Mouse (Mus musculus): Measurements from ENCODE around the gene Runx1. TPM values are rescaled to one million over a fixed set of nuclear protein-coding genes. Genes with fewer than 3 reads are reported as not detected.

Runx1 gene
- polyA plus RNA-seq, 1 experiment from 2014 or later = 1.7 TPM

GRCm38 (mm10) chr16:92645423-92646115 lies 180.4 kb downstream of the Runx1 start:
- peak overlapping the region; percentile 4; the same call in 1 of the 2 replicates for H3K27ac ChIP-seq
- no peak for ATAC-seq (replicated peaks; ENCODE audit: insufficient number of reproducible peaks, insufficient read depth, low FRiP score, low read depth)

GRCm38 (mm10) chr16:92644718-92645422 lies 181.1 kb downstream of the Runx1 start:
- no peak overlapping the region for H3K9ac ChIP-seq

More at GRCm38 (mm10) chr16:92645423-92646115, 180.4 kb downstream of the Runx1 start:
- H3K9me3 ChIP-seq (replicated peaks) = no peaks in the 10 kb centered on the region
- 61% methylated on average over 22 of the region's 22 CpGs for WGBS
- H3K9ac ChIP-seq = no peak overlapping the region
- H3K36me3 ChIP-seq = no peaks in the 10 kb centered on the region
- H3K4me1 ChIP-seq (replicated peaks) = peaks cover 15% of the 10 kb centered on the region
- H3K27me3 ChIP-seq = 0 out of 2 replicates have a peak, but pooled peaks cover 2% of the 10 kb centered on the region
- H3K4me3 ChIP-seq = no peak overlapping the region
- no peak overlapping the region for H3K4me2 ChIP-seq

GRCm38 (mm10) chr16:92644315-92644714 lies 181.6 kb downstream of the Runx1 start:
- H3K4me3 ChIP-seq = no peak overlapping the region
- WGBS = 70% methylated on average over 10 of the region's 10 CpGs
- H3K4me1 ChIP-seq (replicated peaks) = peaks cover 15% of the 10 kb centered on the region
- H3K36me3 ChIP-seq = no peaks in the 10 kb centered on the region
- no peak overlapping the region for H3K4me2 ChIP-seq
- 0 out of 2 replicates have a peak, but pooled peaks cover 2% of the 10 kb centered on the region for H3K27me3 ChIP-seq
- H3K9ac ChIP-seq = no peak overlapping the region
- H3K27ac ChIP-seq = no peak overlapping the region
- no peak for ATAC-seq (replicated peaks; ENCODE audit: insufficient number of reproducible peaks, insufficient read depth, low FRiP score, low read depth)
- no peaks in the 10 kb centered on the region for H3K9me3 ChIP-seq (replicated peaks)

More at GRCm38 (mm10) chr16:92644718-92645422, 181.1 kb downstream of the Runx1 start:
- no peak overlapping the region for H3K27ac ChIP-seq
- peaks cover 15% of the 10 kb centered on the region for H3K4me1 ChIP-seq (replicated peaks)
- H3K4me3 ChIP-seq = no peak overlapping the region
- no peak for ATAC-seq (replicated peaks; ENCODE audit: insufficient number of reproducible peaks, insufficient read depth, low FRiP score, low read depth)
- H3K9me3 ChIP-seq (replicated peaks) = no peaks in the 10 kb centered on the region
- H3K36me3 ChIP-seq = no peaks in the 10 kb centered on the region
- no peak overlapping the region for H3K4me2 ChIP-seq
- 52% methylated on average over 15 of the region's 15 CpGs for WGBS
- 0 out of 2 replicates have a peak, but pooled peaks cover 2% of the 10 kb centered on the region for H3K27me3 ChIP-seq

- Histone ChIP-seq H3K4me3 (no peak overlapping the region), H3K27ac (no peak overlapping the region), H3K4me1 (replicated peaks) (peaks cover 15% of the 10 kb centered on the region), H3K9ac (no peak overlapping the region), H3K4me2 (no peak overlapping the region), H3K36me3 (no peaks in the 10 kb centered on the region), H3K9me3 (replicated peaks) (no peaks in the 10 kb centered on the region), H3K27me3 (0 out of 2 replicates have a peak, but pooled peaks cover 2% of the 10 kb centered on the region)
- ATAC-seq (replicated peaks; ENCODE audit: insufficient number of reproducible peaks, insufficient read depth, low FRiP score, low read depth) = no peak
- WGBS = 83% methylated on average over 8 of the region's 8 CpGs
These were observed 183.7 kb downstream of the Runx1 start for GRCm38 (mm10) chr16:92642283-92642682.

GRCm38 (mm10) chr16:92641053-92641452 lies 184.9 kb downstream of the Runx1 start:
- Histone ChIP-seq H3K36me3 (no peaks in the 10 kb centered on the region), H3K9me3 (replicated peaks) (no peaks in the 10 kb centered on the region), H3K4me2 (no peak overlapping the region), H3K4me3 (no peak overlapping the region), H3K27me3 (0 out of 2 replicates have a peak, but pooled peaks cover 2% of the 10 kb centered on the region), H3K27ac (no peak overlapping the region), H3K4me1 (replicated peaks) (peaks cover 11% of the 10 kb centered on the region), H3K9ac (no peak overlapping the region)
- no peak for ATAC-seq (replicated peaks; ENCODE audit: insufficient number of reproducible peaks, insufficient read depth, low FRiP score, low read depth)
- WGBS = 63% methylated on average over 6 of the region's 6 CpGs

- H3K27me3 ChIP-seq = no peaks in the 10 kb centered on the region
- no peaks in the 10 kb centered on the region for H3K4me1 ChIP-seq (replicated peaks)
- no peak overlapping the region for H3K4me3 ChIP-seq
- WGBS = 78% methylated on average over 8 of the region's 8 CpGs
- ATAC-seq (replicated peaks; ENCODE audit: insufficient number of reproducible peaks, insufficient read depth, low FRiP score, low read depth) = no peak
- H3K9me3 ChIP-seq (replicated peaks) = no peaks in the 10 kb centered on the region
- H3K9ac ChIP-seq = no peak overlapping the region
- no peak overlapping the region for H3K27ac ChIP-seq
- no peak overlapping the region for H3K4me2 ChIP-seq
- H3K36me3 ChIP-seq = no peaks in the 10 kb centered on the region
These were observed 186.9 kb downstream of the Runx1 start for GRCm38 (mm10) chr16:92639093-92639492.

GRCm38 (mm10) chr16:92637033-92637432 lies 188.9 kb downstream of the Runx1 start:
- no peaks in the 10 kb centered on the region for H3K36me3 ChIP-seq
- no peak overlapping the region for H3K4me3 ChIP-seq
- ATAC-seq (replicated peaks; ENCODE audit: insufficient number of reproducible peaks, insufficient read depth, low FRiP score, low read depth) = no peak
- peaks cover 9% of the 10 kb centered on the region for H3K4me1 ChIP-seq (replicated peaks)
- no peak overlapping the region for H3K27ac ChIP-seq
- no peaks in the 10 kb centered on the region for H3K9me3 ChIP-seq (replicated peaks)
- H3K9ac ChIP-seq = no peak overlapping the region
- H3K4me2 ChIP-seq = no peak overlapping the region
- H3K27me3 ChIP-seq = no peaks in the 10 kb centered on the region
- WGBS = 50% methylated on average over 5 of the region's 5 CpGs

GRCm38 (mm10) chr16:92632115-92632763 lies 193.7 kb downstream of the Runx1 start:
- peak; percentile 77 for ATAC-seq (replicated peaks; ENCODE audit: insufficient number of reproducible peaks, insufficient read depth, low FRiP score, low read depth)
- Histone ChIP-seq H3K4me3 (peak overlapping the region; percentile 20), H3K4me2 (peak overlapping the region; percentile 53), H3K36me3 (no peaks in the 10 kb centered on the region), H3K27ac (peak overlapping the region; percentile 56), H3K27me3 (no peaks in the 10 kb centered on the region; the same call in 1 of the 2 replicates), H3K9ac (no peak overlapping the region), H3K4me1 (replicated peaks) (peaks cover 25% of the 10 kb centered on the region), H3K9me3 (replicated peaks) (no peaks in the 10 kb centered on the region)
- WGBS = 10% methylated on average over 11 of the region's 11 CpGs

GRCm38 (mm10) chr16:92631637-92632036 lies 194.3 kb downstream of the Runx1 start:
- 20% methylated on average over 6 of the region's 6 CpGs for WGBS
- Histone ChIP-seq H3K4me2 (peak overlapping the region; percentile 53), H3K9ac (no peak overlapping the region), H3K27ac (no peak overlapping the region), H3K4me1 (replicated peaks) (peaks cover 26% of the 10 kb centered on the region), H3K4me3 (no peak overlapping the region), H3K9me3 (replicated peaks) (no peaks in the 10 kb centered on the region), H3K27me3 (no peaks in the 10 kb centered on the region; the same call in 1 of the 2 replicates), H3K36me3 (no peaks in the 10 kb centered on the region)
- no peak for ATAC-seq (replicated peaks; ENCODE audit: insufficient number of reproducible peaks, insufficient read depth, low FRiP score, low read depth)

GRCm38 (mm10) chr16:92630950-92631349 lies 195.0 kb downstream of the Runx1 start:
- 64% methylated on average over 5 of the region's 5 CpGs for WGBS
- Histone ChIP-seq H3K4me3 (no peak overlapping the region), H3K27me3 (peaks cover 7% of the 10 kb centered on the region), H3K4me2 (no peak overlapping the region), H3K4me1 (replicated peaks) (peaks cover 26% of the 10 kb centered on the region), H3K9ac (no peak overlapping the region), H3K27ac (no peak overlapping the region), H3K36me3 (no peaks in the 10 kb centered on the region), H3K9me3 (replicated peaks) (no peaks in the 10 kb centered on the region)
- no peak for ATAC-seq (replicated peaks; ENCODE audit: insufficient number of reproducible peaks, insufficient read depth, low FRiP score, low read depth)

GRCm38 (mm10) chr16:92629829-92630228 lies 196.1 kb downstream of the Runx1 start:
- H3K36me3 ChIP-seq = no peaks in the 10 kb centered on the region
- peaks cover 14% of the 10 kb centered on the region for H3K27me3 ChIP-seq
- H3K27ac ChIP-seq = no peak overlapping the region
- no peak for ATAC-seq (replicated peaks; ENCODE audit: insufficient number of reproducible peaks, insufficient read depth, low FRiP score, low read depth)
- no peak overlapping the region for H3K9ac ChIP-seq
- H3K4me2 ChIP-seq = no peak overlapping the region
- H3K4me3 ChIP-seq = no peak overlapping the region
- WGBS = 94% methylated on average over 7 of the region's 7 CpGs
- no peaks in the 10 kb centered on the region for H3K9me3 ChIP-seq (replicated peaks)
- peaks cover 26% of the 10 kb centered on the region for H3K4me1 ChIP-seq (replicated peaks)
